Mouse (Mus musculus): ENCODE data around the gene Nfasc.

- no peak for TF ChIP-seq POLR2A (IDR thresholded peaks at IDR 0.05; ENCODE audit: low read depth, low read length)
- no peak for TF ChIP-seq CTCF (IDR thresholded peaks at IDR 0.05; ENCODE audit: extremely low read depth, insufficient read depth, insufficient read length, insufficient replicate concordance)
Measured at GRCm38 (mm10) chr1:132541171-132541823, 200.3 kb downstream of the Nfasc start.
